Mouse (Mus musculus) E14TG2a.4 (cell line): Measurements from ENCODE around the gene Hmcn2.

Experiments
- CTCF ChIP-seq: conservative IDR thresholded peaks from 2 replicates; pipeline ENCODE4 v1.5.1; 2014; ENCODE audit warnings: low read length
- NANOG ChIP-seq: IDR thresholded peaks from 2 replicates; pipeline ENCODE4 v1.6.1; 2014; ENCODE audit warnings: borderline replicate concordance, low read length, mixed read lengths
- POU5F1 ChIP-seq: IDR thresholded peaks from 2 replicates; pipeline ENCODE4 v1.6.1; 2014; ENCODE audit warnings: low read length, borderline replicate concordance

GRCm38 (mm10) chr2:31489166-31489565, 175.0 kb downstream of the Hmcn2 start:
- TF ChIP-seq CTCF (no peak), NANOG (no peak), POU5F1 (no peak)
